Mouse (Mus musculus) G1E (cell line): ENCODE results near the gene Nphs2.

ENCODE experiments used
- CTCF ChIP-seq: IDR thresholded peaks from 2 replicates; pipeline ENCODE4 v1.5.1; 2012; ENCODE audit warnings: low read depth, low read length, inconsistent platforms, mixed read lengths
- POLR2AphosphoS5 ChIP-seq: IDR thresholded peaks from 2 replicates; pipeline ENCODE4 v1.6.1; 2012; ENCODE audit warnings: low read depth, low read length, inconsistent platforms; ENCODE audit not compliant: insufficient replicate concordance
- TAL1 ChIP-seq: conservative IDR thresholded peaks from 2 replicates; pipeline ENCODE4 v1.6.1; 2012; ENCODE audit warnings: low read depth, low read length, inconsistent platforms, mixed read lengths

DNA sequence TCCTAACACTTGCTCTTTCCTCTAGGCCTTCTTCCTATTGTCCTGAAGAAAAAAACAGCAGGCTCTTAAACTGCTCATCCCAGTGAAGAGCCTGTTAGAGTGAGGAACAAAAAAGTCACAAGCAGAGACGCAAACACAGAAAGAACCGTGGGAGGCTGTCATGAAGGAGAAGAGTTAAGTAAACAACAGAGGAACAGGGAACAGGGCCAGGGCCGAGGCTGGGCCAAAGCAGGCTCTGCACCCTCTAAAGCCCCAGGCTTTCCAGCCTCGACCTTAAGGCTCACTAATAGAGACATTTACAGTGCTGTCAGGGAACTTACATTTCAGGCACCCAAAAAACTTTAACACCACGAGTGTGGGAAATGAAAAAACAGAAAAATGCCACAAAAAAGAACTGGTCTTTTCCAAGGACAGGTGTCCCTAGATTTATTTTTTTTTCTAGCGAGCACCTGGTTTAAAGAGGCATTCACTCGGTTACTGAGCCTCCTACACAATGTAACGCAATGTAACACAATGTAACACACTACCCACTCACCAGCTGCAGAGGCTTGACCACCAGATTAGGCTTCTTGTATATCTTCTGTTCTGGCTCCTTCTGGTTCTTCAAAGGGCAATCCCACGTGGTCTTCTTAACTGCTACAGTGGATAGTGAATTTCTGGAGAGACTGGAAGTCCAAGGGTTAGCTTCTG, 25.5 kb upstream of the Nphs2 start:
- TF ChIP-seq POLR2AphosphoS5, result no peak
- no peak for TF ChIP-seq CTCF
- no peak for TF ChIP-seq TAL1
